Mouse (Mus musculus) adrenal gland, postnatal 14 days (tissue): ENCODE results near the gene Pakap. TPM values are rescaled to one million over a fixed set of nuclear protein-coding genes. Genes with fewer than 3 reads are reported as not detected.

Source experiments
- DNase-seq: peaks from one replicate; pipeline ENCODE4 v3.0.0; 2021; ENCODE audit warnings: mixed read lengths
- total RNA-seq: library from RNA; stranded (reverse); gene quantifications from 2 replicates; pipeline ENCODE4 v1.2.3, GENCODE M21; 2021

The Pakap gene
- total RNA-seq, 1 experiment from 2014 or later = 45.8 TPM

- peak; percentile 54 for DNase-seq
Observed at GRCm38 (mm10) chr4:57574181-57574580, 6.2 kb downstream of the Pakap start.

GRCm38 (mm10) chr4:57574646-57575045 is 6.7 kb downstream of the Pakap start:
- DNase-seq = peak; percentile 81

- no peak for DNase-seq
Observed at GRCm38 (mm10) chr4:57575686-57576085, 7.7 kb downstream of the Pakap start.

DNA sequence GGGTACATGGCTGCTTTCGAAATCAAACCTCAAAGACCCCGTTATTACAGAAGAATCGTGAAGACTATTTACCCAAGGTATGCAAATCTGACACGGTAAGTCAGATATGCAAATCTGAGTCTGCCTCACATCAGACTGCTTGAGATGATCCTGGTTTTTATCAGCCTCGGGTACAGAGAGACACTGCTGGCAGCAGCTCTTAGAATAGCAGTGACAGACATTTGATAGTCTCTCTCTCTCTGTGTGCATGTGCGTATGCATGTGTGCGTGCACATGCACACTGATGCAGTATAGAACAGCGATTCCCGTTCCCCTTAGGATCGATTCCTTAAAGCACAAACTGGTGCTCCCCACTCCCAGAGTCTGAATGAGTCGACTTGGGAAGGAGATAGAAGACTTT is 8.1 kb downstream of the Pakap start:
- DNase-seq = no peak

- no peak for DNase-seq
Observed at GRCm38 (mm10) chr4:57579683-57580082, 11.7 kb downstream of the Pakap start.

DNA sequence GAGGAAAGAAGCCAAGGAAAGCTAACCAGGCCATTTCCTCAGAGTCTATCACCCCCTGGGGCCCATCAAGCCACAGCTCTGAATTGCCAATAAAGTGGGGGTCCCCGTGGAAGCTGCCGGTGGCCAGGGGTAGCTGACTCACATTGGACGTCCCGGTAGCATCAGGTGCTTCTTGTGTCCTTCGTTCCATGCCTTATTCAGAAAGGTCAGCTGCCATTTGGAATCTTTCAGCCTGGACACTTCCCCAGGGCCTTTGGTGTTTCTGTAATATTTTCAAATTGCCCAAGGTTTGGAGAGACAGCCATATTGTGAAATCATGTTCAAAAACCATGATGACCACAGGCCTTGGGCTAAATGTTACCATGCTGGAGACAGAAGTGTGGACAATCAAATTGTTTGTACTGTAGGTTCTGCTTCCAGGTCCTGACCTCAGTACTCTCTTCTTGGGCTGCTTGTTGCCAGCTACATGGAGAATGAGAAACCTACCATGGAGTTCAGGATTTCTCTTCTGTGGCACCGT is 17.4 kb downstream of the Pakap start:
- DNase-seq = peak; percentile 51

GRCm38 (mm10) chr4:57586933-57587658 is 19.1 kb downstream of the Pakap start:
- DNase-seq = no peak

- DNase-seq = no peak
Observed at GRCm38 (mm10) chr4:57588356-57588755, 20.4 kb downstream of the Pakap start.

DNA sequence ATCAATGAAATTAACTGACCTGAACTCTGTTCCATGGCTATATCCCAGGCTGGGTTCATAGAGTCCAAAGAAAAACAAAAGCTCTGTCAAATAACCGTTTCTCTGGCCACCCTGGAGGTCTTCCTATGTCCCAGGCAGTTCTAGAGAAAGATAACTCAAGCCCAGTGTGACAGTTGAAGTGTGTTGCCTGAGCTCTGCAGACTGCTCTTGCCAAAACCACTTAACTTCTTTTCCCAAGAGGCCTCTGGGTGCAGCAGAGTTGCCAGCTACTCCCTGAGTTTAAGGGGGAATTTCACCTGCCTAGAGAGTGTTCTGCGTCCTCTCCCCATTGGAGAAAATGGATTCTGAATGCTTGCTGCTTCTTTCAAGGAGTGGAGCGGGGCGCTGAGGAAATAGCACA is 24.8 kb downstream of the Pakap start:
- DNase-seq = no peak

- peak; percentile 63 for DNase-seq
Observed at GRCm38 (mm10) chr4:57599946-57600345, 32.0 kb downstream of the Pakap start.

DNA sequence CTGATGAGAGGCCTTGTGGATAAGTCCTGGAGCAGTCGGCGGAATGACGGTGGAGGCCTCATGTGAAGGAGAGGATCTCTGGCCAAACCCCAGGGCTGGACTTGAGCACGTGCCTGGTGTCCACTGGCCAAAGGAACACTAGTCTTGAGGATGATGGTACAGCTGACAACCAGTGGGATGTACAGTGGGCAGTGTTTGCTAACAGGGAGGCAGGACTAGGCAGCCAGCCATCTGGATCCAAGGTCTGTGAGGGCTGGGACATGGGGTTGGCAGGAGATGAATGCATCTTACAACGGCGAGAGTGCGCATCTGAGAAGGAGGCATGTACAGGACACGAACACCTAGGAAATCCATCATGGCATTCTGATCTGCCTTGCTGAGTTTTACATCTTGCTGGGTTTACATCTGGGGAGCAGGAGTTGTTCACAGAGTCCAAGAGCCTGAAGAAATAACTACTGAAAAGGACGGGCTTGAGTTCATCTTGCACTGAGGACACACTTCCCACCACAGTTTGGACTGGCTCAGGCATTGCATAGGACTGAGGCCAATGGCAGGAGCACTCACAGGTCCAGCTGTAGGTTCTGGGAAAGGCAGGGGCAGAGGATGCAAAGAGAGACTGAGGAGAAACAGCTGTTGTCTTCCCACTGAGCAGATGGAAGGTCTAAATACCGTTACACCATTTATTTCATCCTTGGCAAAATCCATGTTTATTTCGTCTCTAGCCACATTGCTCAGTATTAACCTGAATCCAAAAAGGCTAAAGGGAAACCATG is 32.9 kb downstream of the Pakap start:
- DNase-seq = peak; percentile 80

DNA sequence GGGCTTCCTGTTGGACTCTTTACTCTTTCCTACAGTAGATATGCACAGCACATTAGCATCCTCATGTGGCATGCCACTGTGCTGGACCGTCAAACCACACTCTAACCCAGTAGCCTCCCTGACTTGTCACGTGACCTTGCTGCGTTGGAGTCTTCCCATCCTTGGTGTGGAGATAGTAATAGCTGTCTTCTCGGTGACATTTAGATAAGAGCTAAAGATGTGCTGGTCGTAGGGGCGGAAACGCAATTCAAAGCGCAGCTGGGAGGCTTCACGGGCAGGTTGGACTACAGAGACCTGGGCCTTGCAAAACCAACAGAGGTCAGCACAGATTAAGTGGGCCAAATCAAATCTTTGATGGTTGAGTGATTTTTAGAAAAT is 33.5 kb downstream of the Pakap start:
- DNase-seq = no peak

- DNase-seq = no peak
Observed at GRCm38 (mm10) chr4:57601903-57602617, 34.1 kb downstream of the Pakap start.

DNA sequence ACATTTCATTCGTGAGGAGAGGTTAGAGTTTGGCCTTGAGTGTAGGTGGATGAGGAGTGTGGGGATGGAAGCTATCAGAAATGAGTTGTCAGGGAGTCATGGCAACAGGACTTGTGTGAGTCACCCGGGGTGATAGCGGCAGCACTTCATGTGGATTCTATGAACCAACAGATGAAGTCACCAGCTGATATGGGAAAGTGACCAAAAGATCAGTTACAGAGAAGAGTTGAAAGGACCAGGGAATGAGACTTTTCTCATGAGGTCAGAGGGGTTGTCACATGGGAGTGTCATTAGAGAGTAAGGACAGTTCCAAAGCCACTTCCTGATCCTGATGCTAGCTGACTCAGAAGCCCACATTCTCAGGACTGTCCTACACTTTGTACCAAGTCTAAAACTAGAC is 38.3 kb downstream of the Pakap start:
- DNase-seq = peak; percentile 64

DNA sequence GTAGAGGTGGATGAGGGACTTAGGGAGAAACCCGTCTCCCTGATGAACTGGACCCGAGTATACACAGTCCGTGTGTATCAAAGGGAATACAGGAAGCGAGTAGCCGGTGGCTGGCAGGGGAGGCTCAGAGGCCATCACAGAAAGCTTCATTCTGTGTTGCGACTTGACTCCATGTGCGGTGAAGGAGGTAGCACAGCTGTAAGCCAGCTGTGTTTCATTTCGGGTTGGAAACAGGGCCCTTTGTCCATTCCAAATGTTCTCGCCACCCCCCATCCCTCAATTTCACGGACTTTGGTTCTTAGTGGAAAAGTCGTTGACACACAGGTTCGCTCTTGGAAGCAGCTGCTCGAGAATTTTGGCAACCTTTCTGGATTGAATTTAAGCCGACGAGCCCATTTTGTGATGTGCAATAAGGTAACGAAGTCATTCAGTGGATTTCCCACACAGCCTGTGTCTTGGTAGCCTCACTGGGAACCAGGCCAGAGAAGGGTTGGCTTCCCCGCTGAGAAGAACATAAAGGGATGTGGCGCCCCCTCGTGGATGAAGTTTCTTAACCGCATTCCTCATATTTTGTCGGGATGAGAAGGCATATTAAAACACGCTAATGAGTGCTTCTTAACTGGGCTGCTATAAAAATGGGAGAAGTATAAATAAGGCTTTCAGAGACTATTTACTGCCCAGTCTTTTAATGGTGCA is 39.4 kb downstream of the Pakap start:
- peak; percentile 94 for DNase-seq

DNA sequence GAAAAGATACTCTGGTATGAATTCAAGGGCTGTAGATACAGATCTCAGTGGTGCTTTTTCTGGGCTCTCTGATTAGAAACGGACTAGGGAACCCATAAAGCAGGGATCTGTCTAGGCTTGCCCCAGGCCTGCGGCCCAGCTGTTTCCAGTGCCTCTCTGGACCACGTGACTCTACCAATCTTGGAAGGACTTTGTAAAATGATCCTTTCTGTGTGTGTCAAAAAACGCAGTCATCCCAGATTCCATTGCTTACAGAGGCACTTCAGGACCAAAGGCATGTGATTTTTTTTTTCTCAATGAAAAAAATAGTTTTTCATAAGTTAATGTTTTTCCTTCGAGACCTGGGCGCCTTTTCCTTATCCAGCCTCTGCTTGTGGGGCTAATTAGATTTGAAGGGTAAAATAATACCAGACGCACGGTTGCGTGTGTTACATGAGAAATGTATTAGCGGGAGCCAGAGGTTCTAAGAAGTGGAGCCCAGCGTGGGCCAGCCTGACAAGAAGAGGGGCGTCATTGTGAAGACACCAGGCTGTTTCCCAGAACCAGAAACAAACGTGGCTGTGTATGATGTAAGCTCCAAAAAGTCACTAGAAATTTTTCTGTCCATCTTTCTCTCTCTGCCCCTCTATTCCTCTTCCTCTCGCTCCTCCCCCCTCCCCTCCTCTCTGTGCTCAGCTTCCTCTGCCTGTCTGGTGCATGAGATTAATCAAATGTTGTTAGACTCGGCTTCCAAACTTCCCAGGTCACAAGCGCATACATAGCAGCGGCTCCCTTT is 43.5 kb downstream of the Pakap start:
- no peak for DNase-seq

- DNase-seq = peak; percentile 39
Observed at GRCm38 (mm10) chr4:57612716-57613115, 44.7 kb downstream of the Pakap start.

DNA sequence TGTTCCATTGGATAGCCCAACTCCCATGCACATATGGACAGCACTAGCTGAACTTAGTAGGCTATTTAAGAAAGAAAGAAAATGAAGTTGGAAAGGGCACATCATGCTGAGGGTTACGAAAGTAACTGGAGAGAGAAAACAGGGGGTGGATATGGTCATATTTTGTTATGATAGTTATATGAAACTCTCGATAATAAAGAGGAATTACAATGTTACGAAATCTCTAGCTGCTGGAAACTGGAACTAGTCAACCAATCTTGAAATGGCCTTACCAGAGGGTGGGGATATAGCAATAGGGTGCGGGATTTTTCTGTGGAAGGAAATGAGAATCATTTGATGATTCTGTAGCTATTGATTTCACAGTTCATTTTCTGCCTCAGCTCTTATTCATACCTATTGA is 46.7 kb downstream of the Pakap start:
- no peak for DNase-seq

GRCm38 (mm10) chr4:57618743-57619142 is 50.8 kb downstream of the Pakap start:
- no peak for DNase-seq

GRCm38 (mm10) chr4:57622816-57623215 is 54.8 kb downstream of the Pakap start:
- DNase-seq = no peak

DNA sequence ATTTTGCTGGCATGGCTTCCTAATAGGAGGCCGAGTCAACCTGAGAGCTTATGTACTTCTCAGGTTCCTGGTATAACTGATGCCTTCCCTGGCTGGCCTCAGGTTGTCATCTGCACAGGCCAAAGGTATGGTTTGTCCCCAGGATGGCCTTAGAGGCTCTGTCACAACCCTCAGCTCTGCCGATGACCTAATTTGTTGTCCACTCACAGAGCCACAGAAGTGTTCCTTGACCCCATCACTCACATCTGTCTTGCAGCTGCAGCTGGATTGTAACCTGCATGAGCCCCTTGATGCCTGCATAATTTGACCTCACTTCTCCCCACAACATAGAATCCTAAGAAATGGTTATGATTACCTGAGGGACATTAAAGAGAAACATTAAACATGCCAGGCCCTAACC is 56.8 kb downstream of the Pakap start:
- DNase-seq = no peak
